ENCODE assay signal across 7 mouse cellular contexts in the genomic region with DNA sequence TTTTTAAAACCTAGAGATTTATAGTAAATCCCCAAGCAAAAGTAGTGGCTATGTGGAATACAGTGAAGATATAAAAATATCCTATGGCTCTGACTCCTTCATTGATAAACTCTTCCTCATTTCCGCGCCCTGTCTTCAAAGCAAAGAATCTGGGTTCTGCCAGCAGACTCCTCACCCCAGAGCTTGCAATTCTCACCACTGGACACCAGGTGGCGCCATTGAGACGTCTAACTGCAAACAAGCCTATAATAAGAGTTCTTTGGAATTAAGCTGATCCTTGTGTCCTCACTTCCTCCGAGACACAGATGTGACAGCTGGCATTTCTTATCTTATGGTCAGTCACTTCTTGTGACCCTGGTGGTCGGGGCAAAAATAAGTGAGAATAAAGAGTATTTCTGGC.
DNase-seq lines count a peak whose midpoint lies in the region; TF ChIP-seq lines count a peak whose summit lies in the region.

No protein-coding gene starts in this region.

- H3K4me3 ChIP-seq in lung, adult 2 months (replicated peaks; ENCODE audit: extremely low read depth, low read depth, low read length), result no peak overlapping the region

- no peaks in the 10 kb centered on the region for H3K4me1 ChIP-seq in lung, adult 2 months (ENCODE audit: control insufficient read depth, insufficient read depth, low read length)

- TF ChIP-seq CTCF in lung, adult 2 months (IDR thresholded peaks at IDR 0.05; ENCODE audit: insufficient read depth, low read length), result peak; percentile 74

- no peak for TF ChIP-seq POLR2A in lung, adult 2 months (IDR thresholded peaks at IDR 0.05; ENCODE audit: borderline replicate concordance, extremely low read depth, low read depth, low read length)

- peak; percentile 82 for DNase-seq in CD4-positive, CD25-positive, alpha-beta regulatory T cell, adult 2 months (ENCODE audit: low read depth, low spot score)
- peak; percentile 36 for DNase-seq in Muller cell, postnatal 12 days (ENCODE audit: inconsistent ontology term)
- peak; percentile 56 for DNase-seq in cerebellum, adult 8-10 months
- peak; percentile 55 to 78 for DNase-seq in frontal cortex, postnatal 14 days (ENCODE audit: low spot score in 2 of 2)
- peak; percentile 75 to 78 for DNase-seq in kidney, postnatal 4 days
- peak; percentile 65 for DNase-seq in lung, adult 2 months
- DNase-seq in right cerebral cortex, postnatal 25 days, result peak; percentile 75

- 19% methylated on average over 6 of the region's 6 CpGs for WGBS in lung, adult 2 months
